Mouse (Mus musculus): ENCODE data around the gene Gm8773.

GRCm38 (mm10) chr5:5533656-5534420 lies 39.8 kb upstream of the Gm8773 start:
- TF ChIP-seq CTCF (IDR thresholded peaks at IDR 0.05; ENCODE audit: borderline replicate concordance, extremely low read depth, insufficient read depth, insufficient read length), result no peak
- no peak for TF ChIP-seq POLR2A (IDR thresholded peaks at IDR 0.05; ENCODE audit: borderline replicate concordance, extremely low read depth, insufficient read depth, insufficient read length, poor library complexity, severe bottlenecking)
